Mouse (Mus musculus) forebrain, postnatal 0 days (tissue): ENCODE data around the gene Tac2. TPM values are rescaled to one million over a fixed set of nuclear protein-coding genes. Genes with fewer than 3 reads are reported as not detected.
"Not testable (repeated sequence)": the region's sequence is repeated elsewhere in the genome, so short reads cannot be mapped to it uniquely, and the experiment has no call there.

ENCODE experiments used
- ATAC-seq: fragments of 200-750 bp; cut with Nextera tagmentation; 2 replicates; pipeline ENCODE4 v1.8.0; 2017; ENCODE audit warnings: mild to moderate bottlenecking, moderate library complexity
- DNase-seq: peaks from one replicate; pipeline ENCODE4 v3.0.0-alpha.2; 2015
- H3K27ac ChIP-seq: fragments of 300-500 bp; sonication (generic); 2 replicates; pipeline ENCODE4 v1.5.1; 2014; ENCODE audit warnings: low read depth, mild to moderate bottlenecking, antibody characterized with exemption, low read length, moderate library complexity, mixed read lengths
- H3K27me3 ChIP-seq: fragments of 300-500 bp; sonication (generic); 2 replicates; pipeline ENCODE4 v1.6.1; 2014; ENCODE audit warnings: mild to moderate bottlenecking, low read length, mixed read lengths; ENCODE audit not compliant: insufficient read depth
- H3K36me3 ChIP-seq: fragments of 300-500 bp; sonication (generic); 2 replicates; pipeline ENCODE4 v1.6.1; 2014; ENCODE audit warnings: mild to moderate bottlenecking, moderate library complexity; ENCODE audit not compliant: insufficient read depth
- H3K4me1 ChIP-seq: fragments of 300-500 bp; sonication (generic); 2 replicates; pipeline ENCODE4 v1.6.1; 2014; ENCODE audit warnings: antibody characterized with exemption; ENCODE audit not compliant: insufficient read depth
- H3K4me2 ChIP-seq: fragments of 300-500 bp; sonication (generic); 2 replicates; pipeline ENCODE4 v1.6.1; 2014; ENCODE audit warnings: low read depth, mild to moderate bottlenecking, moderate library complexity
- H3K4me3 ChIP-seq: fragments of 300-500 bp; sonication (generic); 2 replicates; pipeline ENCODE4 v1.5.1; 2014; ENCODE audit warnings: low read depth, low read length, mixed read lengths
- H3K9ac ChIP-seq: fragments of 300-500 bp; sonication (generic); 2 replicates; pipeline ENCODE4 v1.6.1; 2014; ENCODE audit warnings: mild to moderate bottlenecking
- H3K9me3 ChIP-seq: fragments of 300-500 bp; sonication (generic); 2 replicates; pipeline ENCODE4 v1.6.1; 2016; ENCODE audit warnings: low read length
- CTCF ChIP-seq: sonication (generic); IDR thresholded peaks from 2 replicates; pipeline ENCODE4 v1.5.1; 2016; ENCODE audit warnings: antibody characterized with exemption, control low read depth, low read depth
- WGBS: fragments of 180-500 bp; shearing (Covaris S2); extraction: QIAGEN DNeasy Blood & Tissue Kit; methylation state at CpG from one replicate; pipeline ENCODE4 v1.1.7; 2014; 5-methylcytosine and 5-hydroxymethylcytosine counted together
- polyA plus RNA-seq: library from polyadenylated mRNA; unstranded; fragments of >200 nt; fragmentation: Nextera tagmentation; extraction: Ambion mirVana; gene quantifications from 2 replicates; pipeline ENCODE4 v1.2.1, GENCODE M21; 2015
- total RNA-seq: library from RNA; depleted of rRNA; stranded (reverse); fragments of >200 nt; gene quantifications from 2 replicates; pipeline ENCODE4 v1.2.3, GENCODE M21; 2014; rRNA removed

The Tac2 gene
- total and polyA plus RNA-seq, 2 experiments from 2014 or later, result 2.8 to 9.1 TPM

DNA sequence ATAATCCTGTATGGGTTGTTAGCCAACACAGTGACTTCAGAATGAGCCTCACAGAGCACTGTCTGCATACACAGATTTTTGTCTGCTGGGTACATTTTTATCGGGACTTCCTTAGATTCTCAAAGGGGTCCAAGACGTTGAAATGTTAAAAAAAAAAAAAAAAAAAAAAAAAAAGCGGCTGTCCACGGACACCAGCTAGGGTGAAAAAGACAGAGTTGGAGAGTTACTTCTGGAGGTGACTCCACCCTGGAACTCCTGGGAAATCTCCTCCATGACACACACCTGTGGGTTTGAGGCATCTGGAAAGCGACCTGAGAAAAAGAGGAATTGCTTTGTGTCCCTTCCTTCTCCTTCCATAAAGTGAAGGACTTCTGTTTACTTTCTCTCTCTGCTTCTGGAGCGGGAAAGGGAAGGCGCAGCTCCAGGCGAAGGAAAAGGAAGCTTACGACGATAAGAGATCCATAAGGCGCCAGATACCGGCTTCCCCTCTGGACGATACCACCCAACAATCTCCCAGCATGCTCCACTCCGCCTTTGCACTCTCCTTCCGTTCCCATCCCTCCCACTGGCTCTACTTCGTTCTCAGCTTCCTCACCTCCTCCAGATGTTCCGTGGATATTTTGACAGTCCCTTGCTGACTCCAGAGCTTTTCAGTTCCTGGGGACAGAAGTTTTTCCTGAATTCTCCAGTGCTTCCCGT lies 31.6 kb downstream of the Tac2 start:
- no peak for TF ChIP-seq CTCF
- H3K9ac ChIP-seq, result no peak overlapping the region
- H3K4me3 ChIP-seq, result no peak overlapping the region
- H3K36me3 ChIP-seq, result no peaks in the 10 kb centered on the region
- DNase-seq, result no peak
- H3K27me3 ChIP-seq, result no peaks in the 10 kb centered on the region
- no peak overlapping the region for H3K27ac ChIP-seq
- peak overlapping the region; percentile 21; the same call in 1 of the 2 replicates for H3K4me2 ChIP-seq
- WGBS, result 53% methylated on average over 18 of the region's 18 CpGs
- no peaks in the 10 kb centered on the region for H3K9me3 ChIP-seq
- no peaks in the 10 kb centered on the region for H3K4me1 ChIP-seq
- no peak for ATAC-seq

- DNase-seq, result no peak
- 74% methylated on average over 9 of the region's 9 CpGs for WGBS
- no peak for ATAC-seq
Observed at GRCm38 (mm10) chr10:127759181-127760110, 35.2 kb downstream of the Tac2 start, which contains the start of the genes Rdh1 and Rdh16f1. Gene Rdh1 (plus strand): TSS chr10:127759721. Gene Rdh16f1 (plus strand): TSS chr10:127759787.

GRCm38 (mm10) chr10:127762926-127763325 lies 38.6 kb downstream of the Tac2 start:
- DNase-seq, H3K27me3 ChIP-seq, H3K9me3 ChIP-seq, ATAC-seq, H3K4me3 ChIP-seq, H3K9ac ChIP-seq, H3K4me2 ChIP-seq, H3K36me3 ChIP-seq, H3K27ac ChIP-seq, H3K4me1 ChIP-seq: not testable (repeated sequence)
- WGBS, result 92% methylated on average over 10 of the region's 10 CpGs

More at GRCm38 (mm10) chr10:127759181-127760110, 35.2 kb downstream of the Tac2 start, which contains the start of the genes Rdh1 and Rdh16f1:
- H3K4me2 ChIP-seq, result no peak within 1 kb of the TSS
- H3K27me3 ChIP-seq, result no peaks in the 10 kb centered on the region
- no peak within 1 kb of the TSS for H3K4me3 ChIP-seq
- TF ChIP-seq CTCF, result no peak
- no peak within 1 kb of the TSS for H3K9ac ChIP-seq
- H3K4me1 ChIP-seq, result no peaks in the 10 kb centered on the region
- H3K36me3 ChIP-seq, result no peaks in the 10 kb centered on the region
- H3K27ac ChIP-seq, result no peak within 1 kb of the TSS
- no peaks in the 10 kb centered on the region for H3K9me3 ChIP-seq

GRCm38 (mm10) chr10:127763914-127764680 lies 39.8 kb downstream of the Tac2 start:
- H3K36me3 ChIP-seq, result no peaks in the 10 kb centered on the region
- TF ChIP-seq CTCF, result no peak
- no peaks in the 10 kb centered on the region for H3K27me3 ChIP-seq
- no peaks in the 10 kb centered on the region for H3K9me3 ChIP-seq
- 63% methylated on average over 12 of the region's 12 CpGs for WGBS
- no peak overlapping the region for H3K27ac ChIP-seq
- DNase-seq (no peak), ATAC-seq (no peak)
- no peak overlapping the region for H3K9ac ChIP-seq
- H3K4me3 ChIP-seq, result no peak overlapping the region
- no peak overlapping the region for H3K4me2 ChIP-seq
- no peaks in the 10 kb centered on the region for H3K4me1 ChIP-seq

GRCm38 (mm10) chr10:127766564-127766963 lies 42.3 kb downstream of the Tac2 start:
- 100% methylated on average over 1 of the region's 1 CpGs for WGBS

DNA sequence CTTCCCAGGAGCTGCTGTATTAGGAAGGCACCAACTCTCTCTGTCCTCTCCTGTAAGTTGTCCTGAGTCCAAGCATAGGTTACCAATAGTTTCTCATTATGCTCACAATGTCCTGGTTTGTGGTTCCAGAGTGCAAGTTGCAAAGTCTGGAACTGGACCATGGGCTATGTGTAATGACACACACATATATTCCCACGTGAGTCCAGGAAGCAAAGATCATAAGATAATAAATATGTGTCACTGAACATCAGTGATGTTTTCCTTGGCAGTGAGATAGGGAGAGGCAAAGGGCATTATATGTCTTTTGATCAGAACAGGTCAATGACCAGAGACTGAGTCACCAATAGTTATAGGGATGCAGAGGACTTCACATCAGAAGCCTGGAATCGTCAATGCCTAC lies 51.7 kb downstream of the Tac2 start, which contains the start of gene Rdh9:
Gene Rdh9, plus strand, starts transcription at position 376 of the 400 bp plus-strand sequence.
- Histone ChIP-seq H3K4me3 (no peak within 1 kb of the TSS), H3K36me3 (no peaks in the 10 kb centered on the region), H3K9ac (no peak within 1 kb of the TSS), H3K27ac (no peak within 1 kb of the TSS), H3K4me1 (no peaks in the 10 kb centered on the region), H3K27me3 (no peaks in the 10 kb centered on the region), H3K4me2 (no peak within 1 kb of the TSS), H3K9me3 (no peaks in the 10 kb centered on the region)
- ATAC-seq (no peak), DNase-seq (no peak)
- whole genome bisulfite sequencing, result 88% methylated on average over 2 of the region's 2 CpGs
- TF ChIP-seq CTCF, result no peak

More at GRCm38 (mm10) chr10:127766564-127766963, 42.3 kb downstream of the Tac2 start:
- Histone ChIP-seq H3K9me3 (no peaks in the 10 kb centered on the region), H3K4me2 (no peak overlapping the region), H3K27me3 (no peaks in the 10 kb centered on the region), H3K4me3 (no peak overlapping the region), H3K36me3 (no peaks in the 10 kb centered on the region), H3K9ac (no peak overlapping the region), H3K27ac (no peak overlapping the region), H3K4me1 (no peaks in the 10 kb centered on the region)
- ATAC-seq (no peak), DNase-seq (no peak)
- no peak for TF ChIP-seq CTCF

Other genes starting within 250 kb of the Tac2 start
- 0.85 and 1.7 TPM in 2 replicates for gene Stac3, start 222.8 kb upstream of the Tac2 start, total RNA-seq
- gene Stac3, start 222.8 kb upstream of the Tac2 start, polyA plus RNA-seq, result 0.20 and 0.50 TPM in 2 replicates
- gene Ndufa4l2, start 209.5 kb upstream of the Tac2 start, total RNA-seq, result 4.9 and 15.5 TPM in 2 replicates
- gene Ndufa4l2, start 209.5 kb upstream of the Tac2 start, polyA plus RNA-seq, result 15.2 and 15.5 TPM in 2 replicates
- gene Shmt2, start 202.0 kb upstream of the Tac2 start, total RNA-seq, result 31.5 and 43.8 TPM in 2 replicates
- 39.0 and 39.9 TPM in 2 replicates for gene Shmt2, start 202.0 kb upstream of the Tac2 start, polyA plus RNA-seq
- gene Nxph4, start 189.9 kb upstream of the Tac2 start, total RNA-seq, result 2.1 and 2.2 TPM in 2 replicates
- gene Nxph4, start 189.9 kb upstream of the Tac2 start, polyA plus RNA-seq, result 19.9 and 22.6 TPM in 2 replicates
- gene Lrp1, start 103.3 kb upstream of the Tac2 start, total RNA-seq, result 183 and 228 TPM in 2 replicates
- 42.2 and 70.4 TPM in 2 replicates for gene Lrp1, start 103.3 kb upstream of the Tac2 start, polyA plus RNA-seq
- gene Stat6, start 81.5 kb upstream of the Tac2 start, total RNA-seq, result 4.6 and 5.4 TPM in 2 replicates
- 4.3 and 4.4 TPM in 2 replicates for gene Stat6, start 81.5 kb upstream of the Tac2 start, polyA plus RNA-seq
- 3.4 and 6.1 TPM in 2 replicates for gene Nemp1, start 57.6 kb upstream of the Tac2 start, total RNA-seq
- gene Nemp1, start 57.6 kb upstream of the Tac2 start, polyA plus RNA-seq, result 2.8 and 3.2 TPM in 2 replicates
- gene Nab2, start 55.9 kb upstream of the Tac2 start, total RNA-seq, result 12.9 and 14.4 TPM in 2 replicates
- 4.5 and 4.8 TPM in 2 replicates for gene Nab2, start 55.9 kb upstream of the Tac2 start, polyA plus RNA-seq
- 0.15 and 0.29 TPM in 2 replicates for gene Myo1a, start 19.3 kb upstream of the Tac2 start, total RNA-seq
- 0.28 and 0.35 TPM in 2 replicates for gene Myo1a, start 19.3 kb upstream of the Tac2 start, polyA plus RNA-seq
- gene Zbtb39, start 15.1 kb downstream of the Tac2 start, total RNA-seq, result 7.5 and 11.9 TPM in 2 replicates
- gene Zbtb39, start 15.1 kb downstream of the Tac2 start, polyA plus RNA-seq, result 2.3 and 2.4 TPM in 2 replicates
- 0.62 and 1.3 TPM in 2 replicates for gene Gpr182, start 27.3 kb downstream of the Tac2 start, total RNA-seq
- gene Gpr182, start 27.3 kb downstream of the Tac2 start, polyA plus RNA-seq, result 1.5 and 1.7 TPM in 2 replicates
- gene Rdh1, start 35.2 kb downstream of the Tac2 start, total RNA-seq, result 0.24 TPM in 1 of 2 replicates, not detected in the other
- gene Rdh1, start 35.2 kb downstream of the Tac2 start, polyA plus RNA-seq, result not detected in 2 replicates
- gene Rdh16f1, start 35.3 kb downstream of the Tac2 start, total RNA-seq, result not detected in 2 replicates
- not detected in 2 replicates for gene Rdh16f1, start 35.3 kb downstream of the Tac2 start, polyA plus RNA-seq
- 0.57 and 0.69 TPM in 2 replicates for gene Rdh9, start 51.9 kb downstream of the Tac2 start, total RNA-seq
- gene Rdh9, start 51.9 kb downstream of the Tac2 start, polyA plus RNA-seq, result 0.62 and 0.68 TPM in 2 replicates
- 0.08 TPM in 1 of 2 replicates, not detected in the other for gene Rdh16, start 76.7 kb downstream of the Tac2 start, total RNA-seq
- gene Rdh16, start 76.7 kb downstream of the Tac2 start, polyA plus RNA-seq, result 0.07 TPM in 1 of 2 replicates, not detected in the other
- not detected in 2 replicates for gene Rdh19, start 125.5 kb downstream of the Tac2 start, total RNA-seq
- gene Rdh19, start 125.5 kb downstream of the Tac2 start, polyA plus RNA-seq, result not detected in 2 replicates
- not detected in 2 replicates for gene Rdh16f2, start 142.0 kb downstream of the Tac2 start, total RNA-seq
- not detected in 2 replicates for gene Rdh16f2, start 142.0 kb downstream of the Tac2 start, polyA plus RNA-seq
- gene Rdh7, start 164.3 kb downstream of the Tac2 start, total RNA-seq, result not detected in 2 replicates
- gene Rdh7, start 164.3 kb downstream of the Tac2 start, polyA plus RNA-seq, result not detected in 2 replicates
- gene Sdr9c7, start 174.0 kb downstream of the Tac2 start, total RNA-seq, result not detected in 2 replicates
- not detected in 2 replicates for gene Sdr9c7, start 174.0 kb downstream of the Tac2 start, polyA plus RNA-seq